Mouse (Mus musculus) limb, embryonic 14.5 days (tissue): ENCODE measurements around the gene Atp2b2. TPM values are rescaled to one million over a fixed set of nuclear protein-coding genes. Genes with fewer than 3 reads are reported as not detected.

Experiments
- ATAC-seq: fragments of 200-750 bp; cut with Nextera tagmentation; 2 replicates; pipeline ENCODE4 v1.8.0; 2017; ENCODE audit warnings: low read depth, moderate number of reproducible peaks, moderate TSS enrichment; ENCODE audit not compliant: low FRiP score
- DNase-seq: peaks from one replicate; pipeline ENCODE4 v3.0.0-alpha.2; 2015; ENCODE audit warnings: low spot score
- H3K27ac ChIP-seq: fragments of 300-500 bp; sonication (generic); replicated peaks from 2 replicates; pipeline ENCODE4 v1.5.1; 2014; ENCODE audit warnings: low read depth, mild to moderate bottlenecking, low read length, moderate library complexity, mixed read lengths
- H3K27me3 ChIP-seq: fragments of 300-500 bp; sonication (generic); 2 replicates; pipeline ENCODE4 v1.6.1; 2014; ENCODE audit warnings: low read length, mixed read lengths; ENCODE audit not compliant: control insufficient read depth, insufficient read depth
- H3K36me3 ChIP-seq: fragments of 300-500 bp; sonication (generic); 2 replicates; pipeline ENCODE4 v1.6.1; 2014; ENCODE audit warnings: mild to moderate bottlenecking, low read length, moderate library complexity, mixed read lengths; ENCODE audit not compliant: control insufficient read depth, insufficient read depth
- H3K4me1 ChIP-seq: fragments of 300-500 bp; sonication (generic); 2 replicates; pipeline ENCODE4 v1.6.1; 2014; ENCODE audit warnings: antibody characterized with exemption, low read length, mixed read lengths; ENCODE audit not compliant: control insufficient read depth, insufficient read depth
- H3K4me2 ChIP-seq: fragments of 300-500 bp; sonication (generic); replicated peaks from 2 replicates; pipeline ENCODE4 v1.6.1; 2014; ENCODE audit warnings: low read depth, mild to moderate bottlenecking, low read length, moderate library complexity; ENCODE audit not compliant: severe bottlenecking
- H3K4me3 ChIP-seq: fragments of 300-500 bp; sonication (generic); replicated peaks from 2 replicates; pipeline ENCODE4 v1.5.1; 2014; ENCODE audit warnings: low read length
- H3K9ac ChIP-seq: fragments of 300-500 bp; sonication (generic); 2 replicates; pipeline ENCODE4 v1.6.1; 2014; ENCODE audit warnings: mild to moderate bottlenecking, low read depth, low read length, moderate library complexity; ENCODE audit not compliant: severe bottlenecking
- H3K9me3 ChIP-seq: fragments of 300-500 bp; sonication (generic); 2 replicates; pipeline ENCODE4 v1.6.1; 2016; ENCODE audit warnings: low read length; ENCODE audit not compliant: control insufficient read depth
- POLR2A ChIP-seq: fragments of 200-500 bp; IDR thresholded peaks from 2 replicates; pipeline ENCODE4 v1.8.0; 2012; ENCODE audit warnings: inconsistent platforms, mild to moderate bottlenecking, moderate library complexity, borderline replicate concordance; ENCODE audit not compliant: insufficient read depth, insufficient read length; ENCODE audit errors: extremely low read depth
- WGBS: fragments of 180-500 bp; shearing (Covaris S2); extraction: QIAGEN DNeasy Blood & Tissue Kit; methylation state at CpG from one replicate; pipeline ENCODE4 v1.1.7; 2014; 5-methylcytosine and 5-hydroxymethylcytosine counted together
- polyA plus RNA-seq, 2 experiments: library from polyadenylated mRNA; depleted of rRNA in 1 of 2; stranded (reverse) in 1 of 2; unstranded in 1 of 2; fragments of >200 nt; fragmentation: Nextera tagmentation in 1 of 2; extraction: Ambion mirVana in 1 of 2; gene quantifications; 2 replicates each; pipeline versions ENCODE4 v1.2.1 to v1.2.3; 2012 to 2014

The Atp2b2 gene
- polyA plus RNA-seq, 2 experiments: 0.09 to 0.11 TPM

- H3K27ac ChIP-seq: peak within 1 kb of the TSS; percentile 58; the same call in 1 of the 2 replicates
- 0 out of 2 replicates have a peak, but pooled peaks have one; percentile 39 for TF ChIP-seq POLR2A
- no peaks in the 10 kb centered on the region for H3K27me3 ChIP-seq
- ATAC-seq (peak; percentile 87), DNase-seq (peak; percentile 85)
- H3K36me3 ChIP-seq: peaks cover 23% of the 10 kb centered on the region
- H3K4me2 ChIP-seq: peak within 1 kb of the TSS; percentile 66
- peak within 1 kb of the TSS; percentile 66 for H3K4me3 ChIP-seq
- no peaks in the 10 kb centered on the region for H3K9me3 ChIP-seq
- WGBS: 8% methylated on average over 41 of the region's 41 CpGs
- peak within 1 kb of the TSS; percentile 69 for H3K9ac ChIP-seq
- H3K4me1 ChIP-seq: peaks cover 7% of the 10 kb centered on the region; the same call in 1 of the 2 replicates
These were observed 301.9 kb downstream of the Atp2b2 start, which contains the start of gene Sec13 for GRCm38 (mm10) chr6:113740236-113741217. Gene Sec13, minus strand, starts transcription at chr6:113740743.

GRCm38 (mm10) chr6:113737318-113738046 is 304.9 kb downstream of the Atp2b2 start:
- Histone ChIP-seq H3K4me2 (no peak overlapping the region), H3K27me3 (no peaks in the 10 kb centered on the region), H3K9me3 (no peaks in the 10 kb centered on the region), H3K27ac (no peak overlapping the region), H3K9ac (no peak overlapping the region), H3K4me1 (peaks cover 7% of the 10 kb centered on the region; the same call in 1 of the 2 replicates), H3K4me3 (no peak overlapping the region), H3K36me3 (peaks cover 52% of the 10 kb centered on the region)
- TF ChIP-seq POLR2A: no peak
- WGBS: 92% methylated on average over 9 of the region's 9 CpGs
- ATAC-seq: no peak
- no peak for DNase-seq

GRCm38 (mm10) chr6:113731296-113731695 is 311.1 kb downstream of the Atp2b2 start:
- H3K4me2 ChIP-seq: no peak overlapping the region
- H3K9me3 ChIP-seq: no peaks in the 10 kb centered on the region
- no peaks in the 10 kb centered on the region for H3K27me3 ChIP-seq
- H3K9ac ChIP-seq: no peak overlapping the region
- no peak overlapping the region for H3K4me3 ChIP-seq
- H3K4me1 ChIP-seq: no peaks in the 10 kb centered on the region
- DNase-seq: no peak
- H3K27ac ChIP-seq: no peak overlapping the region
- H3K36me3 ChIP-seq: peaks cover 97% of the 10 kb centered on the region
- TF ChIP-seq POLR2A: no peak
- WGBS: 93% methylated on average over 3 of the region's 3 CpGs
- no peak for ATAC-seq

- H3K27me3 ChIP-seq: no peaks in the 10 kb centered on the region
- H3K4me1 ChIP-seq: no peaks in the 10 kb centered on the region
- no peak overlapping the region for H3K27ac ChIP-seq
- no peaks in the 10 kb centered on the region for H3K9me3 ChIP-seq
- 90% methylated on average over 7 of the region's 7 CpGs for WGBS
- no peak for TF ChIP-seq POLR2A
- no peak overlapping the region for H3K4me3 ChIP-seq
- no peak for DNase-seq
- H3K36me3 ChIP-seq: peaks cover 93% of the 10 kb centered on the region
- no peak overlapping the region for H3K4me2 ChIP-seq
- H3K9ac ChIP-seq: no peak overlapping the region
- ATAC-seq: no peak
These were observed 314.2 kb downstream of the Atp2b2 start for GRCm38 (mm10) chr6:113728181-113728580.

GRCm38 (mm10) chr6:113721061-113721460 is 321.4 kb downstream of the Atp2b2 start:
- no peak overlapping the region for H3K9ac ChIP-seq
- no peaks in the 10 kb centered on the region for H3K9me3 ChIP-seq
- peaks cover 73% of the 10 kb centered on the region for H3K36me3 ChIP-seq
- no peak overlapping the region for H3K4me3 ChIP-seq
- no peaks in the 10 kb centered on the region for H3K27me3 ChIP-seq
- H3K4me1 ChIP-seq: no peaks in the 10 kb centered on the region
- ATAC-seq (no peak), DNase-seq (no peak)
- no peak overlapping the region for H3K27ac ChIP-seq
- no peak overlapping the region for H3K4me2 ChIP-seq
- WGBS: 91% methylated on average over 4 of the region's 4 CpGs
- TF ChIP-seq POLR2A: no peak
